Mouse (Mus musculus): ENCODE data around the gene Prrg3. TPM values are rescaled to one million over a fixed set of nuclear protein-coding genes. Genes with fewer than 3 reads are reported as not detected.
"Not testable (repeated sequence)": the region's sequence is repeated elsewhere in the genome, so short reads cannot be mapped to it uniquely, and the experiment has no call there.

The Prrg3 gene
- total RNA-seq (2017) = not detected in 3 replicates

DNA sequence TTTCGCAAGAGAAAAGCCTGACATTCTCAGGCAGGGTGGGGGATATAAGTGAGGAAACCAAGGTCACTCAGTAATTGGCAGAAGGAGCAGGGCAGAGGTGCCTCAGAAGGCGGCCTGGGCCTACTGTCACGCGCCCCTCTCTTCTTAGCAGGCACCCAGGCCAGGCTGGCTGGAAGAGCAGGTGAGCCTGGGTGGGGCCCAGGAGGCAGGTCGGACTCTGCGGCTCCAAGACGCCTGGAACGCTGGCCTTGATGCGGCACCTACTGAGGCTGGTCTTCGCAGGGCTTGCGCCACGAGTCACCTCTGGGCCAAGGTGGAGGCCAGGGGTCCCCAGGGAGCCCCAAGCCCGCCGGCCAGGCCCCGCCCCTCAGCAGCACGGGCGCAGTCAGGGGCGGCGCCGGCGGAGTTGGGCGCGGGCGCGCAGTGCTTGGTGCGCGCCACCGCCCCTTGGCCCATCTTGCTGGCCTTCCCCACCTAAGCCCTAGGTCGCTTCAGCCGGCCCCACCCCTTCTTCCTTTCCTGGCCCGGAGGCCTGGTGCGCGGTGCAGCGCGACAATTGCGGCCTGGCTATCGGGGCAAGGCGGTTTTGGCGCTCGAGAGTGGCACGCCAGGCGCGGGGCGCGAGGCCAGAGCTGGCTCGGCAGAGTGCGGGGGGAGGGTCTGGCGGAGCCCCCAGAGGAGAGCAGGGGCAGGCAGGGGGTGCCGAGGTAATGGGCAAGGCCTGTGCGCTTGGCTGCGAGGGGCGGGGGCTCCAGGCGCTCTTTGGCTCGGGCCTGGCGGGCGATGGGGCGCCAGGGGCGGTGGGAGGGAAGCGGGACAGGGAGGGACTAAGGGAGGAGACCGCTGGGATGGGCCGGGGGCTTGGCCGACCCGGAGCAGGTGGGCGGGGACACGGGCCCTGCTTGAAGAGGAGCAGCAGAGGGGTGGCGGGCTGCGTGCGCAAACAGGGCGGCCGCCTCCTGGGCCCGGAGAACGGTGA lies at the start of gene Prrg3:
TSS of gene Prrg3 (plus strand) at position 552 of the 979 bp plus-strand sequence.
- ATAC-seq (replicated peaks; ENCODE audit: insufficient number of reproducible peaks, low FRiP score, low TSS enrichment, poor library complexity, severe bottlenecking) = no peak

DNA sequence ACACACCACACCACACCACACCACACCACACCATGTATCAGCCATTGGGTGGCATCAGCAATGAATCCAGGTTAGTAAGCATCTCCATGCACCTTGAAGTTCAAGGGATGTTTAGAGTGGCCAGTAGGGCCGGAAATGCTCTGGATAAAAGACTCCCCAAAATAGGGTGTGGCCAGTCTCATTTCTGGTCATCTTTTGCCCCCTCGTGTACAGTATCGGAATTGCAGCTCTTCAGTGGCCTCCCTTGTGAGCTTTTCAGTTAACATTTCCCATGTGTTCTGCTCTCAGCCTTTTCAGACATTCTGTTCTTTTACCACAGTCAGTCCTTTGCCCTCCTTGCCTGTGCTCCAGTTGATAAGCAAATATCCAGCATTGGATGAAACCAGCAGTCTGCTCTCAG lies 15.8 kb upstream of the Prrg3 start:
- no peak for ATAC-seq (replicated peaks; ENCODE audit: insufficient number of reproducible peaks, low FRiP score, low TSS enrichment, poor library complexity, severe bottlenecking)

DNA sequence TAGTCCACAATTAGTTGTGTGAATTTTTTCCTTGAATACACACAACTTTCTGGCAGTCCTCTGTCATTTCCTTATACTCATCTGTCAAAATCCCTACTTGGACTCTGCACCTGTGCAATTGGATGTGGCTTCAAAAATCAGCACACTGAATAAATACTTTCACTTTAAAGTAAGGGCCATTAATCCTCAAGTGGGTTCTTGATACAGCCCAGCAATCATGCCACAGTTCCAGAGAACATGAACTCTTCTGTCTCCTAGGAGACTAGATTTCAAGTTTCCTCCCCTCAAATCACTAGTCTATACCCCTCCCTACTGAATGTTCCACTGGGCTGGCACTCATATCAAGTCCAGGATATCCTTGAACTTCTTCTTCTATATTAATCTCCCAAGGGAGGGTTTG lies 4.1 kb upstream of the Prrg3 start:
- no peak for ATAC-seq (replicated peaks; ENCODE audit: insufficient number of reproducible peaks, low FRiP score, low TSS enrichment, poor library complexity, severe bottlenecking)

DNA sequence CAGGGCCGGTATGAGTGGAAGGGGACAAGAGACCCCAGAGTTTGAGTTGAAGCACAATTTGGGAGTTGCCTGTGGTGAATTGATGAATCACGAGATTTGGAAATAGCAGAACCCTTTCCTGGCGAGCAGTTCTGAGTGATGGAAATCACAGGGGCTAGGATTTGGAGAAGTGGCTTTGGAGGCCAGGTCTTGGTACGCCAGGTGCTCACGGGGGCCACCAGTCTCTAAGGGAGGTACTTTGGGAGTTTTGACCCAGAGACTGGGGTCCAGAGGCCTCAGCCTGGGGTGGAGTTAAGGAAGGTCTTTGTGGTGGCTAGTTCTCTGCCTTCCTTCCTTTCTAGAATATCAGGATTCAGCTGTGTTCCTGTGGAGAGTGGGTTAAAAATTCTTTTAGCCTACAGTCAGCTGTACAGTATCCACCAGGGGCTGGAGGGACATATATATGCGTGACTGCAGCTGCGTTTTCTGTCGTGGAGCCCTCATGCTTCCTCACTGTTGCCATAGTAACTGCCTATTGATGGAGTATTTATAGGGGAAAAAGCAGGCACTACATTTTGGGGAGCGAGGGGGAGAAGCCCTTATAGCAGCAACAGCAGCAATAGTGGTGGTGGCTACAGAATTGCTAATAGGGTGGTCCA lies 970 bp downstream of the Prrg3 start:
- no peak for ATAC-seq (replicated peaks; ENCODE audit: insufficient number of reproducible peaks, low FRiP score, low TSS enrichment, poor library complexity, severe bottlenecking)

DNA sequence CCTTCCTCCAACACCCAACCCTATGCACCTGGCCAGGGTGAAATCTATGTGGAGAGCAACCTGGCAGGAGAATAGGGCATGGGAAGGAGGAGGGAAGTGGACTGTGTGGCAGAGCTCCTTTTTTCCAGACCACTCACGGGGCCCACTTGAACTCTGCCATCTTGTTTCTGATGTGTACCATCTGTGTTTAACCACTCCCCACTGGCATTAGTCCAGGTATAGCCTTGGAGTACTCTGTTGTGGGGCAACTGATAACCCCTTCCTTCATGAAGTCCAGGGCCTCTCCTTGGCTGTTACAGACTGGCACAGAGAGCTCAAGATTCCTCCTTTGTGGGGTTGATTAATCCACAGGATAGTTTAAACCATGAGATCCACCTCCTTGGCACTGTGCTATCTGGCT lies 5.8 kb downstream of the Prrg3 start:
- ATAC-seq (replicated peaks; ENCODE audit: insufficient number of reproducible peaks, low FRiP score, low TSS enrichment, poor library complexity, severe bottlenecking) = no peak

DNA sequence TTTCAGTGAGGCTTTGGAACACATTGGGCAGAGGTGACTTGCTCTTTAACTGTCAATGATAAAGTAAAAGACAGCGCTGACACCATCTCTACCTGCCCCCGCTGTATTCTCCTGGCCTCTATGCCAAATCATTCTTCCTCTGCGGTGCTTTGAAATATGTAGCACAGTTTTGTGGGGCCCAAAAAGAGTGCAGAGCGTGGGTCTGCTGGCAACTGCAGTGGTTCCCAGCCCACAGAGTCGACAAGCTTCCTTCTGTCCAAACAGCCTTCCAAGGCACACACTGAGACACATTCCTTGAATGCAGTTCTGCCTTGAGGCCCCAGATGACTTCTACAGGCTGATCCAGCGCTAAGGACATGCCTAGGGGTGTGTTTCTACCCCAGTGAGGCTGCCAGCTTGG lies 6.4 kb downstream of the Prrg3 start:
- ATAC-seq (replicated peaks; ENCODE audit: insufficient number of reproducible peaks, low FRiP score, low TSS enrichment, poor library complexity, severe bottlenecking) = no peak

DNA sequence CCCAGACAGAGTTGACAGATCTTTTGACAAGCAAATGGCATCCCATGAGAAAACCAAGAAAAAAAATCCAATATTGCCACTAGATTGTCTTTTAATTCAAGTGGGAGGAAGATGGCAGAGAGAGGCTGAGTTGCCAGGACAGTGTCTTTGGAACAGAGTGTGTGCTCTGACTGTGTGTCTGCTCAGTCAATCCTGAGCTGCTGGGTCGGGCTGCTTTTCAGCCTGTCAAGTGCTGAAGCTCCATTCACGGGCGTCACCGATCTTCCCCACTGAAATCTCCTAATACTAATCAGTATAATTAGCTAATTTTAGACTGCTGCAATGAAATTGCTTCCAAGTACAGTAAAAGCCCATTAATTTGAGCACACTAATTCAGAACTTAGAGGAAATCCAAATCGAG lies 8.9 kb downstream of the Prrg3 start:
- ATAC-seq (replicated peaks; ENCODE audit: insufficient number of reproducible peaks, low FRiP score, low TSS enrichment, poor library complexity, severe bottlenecking) = no peak

DNA sequence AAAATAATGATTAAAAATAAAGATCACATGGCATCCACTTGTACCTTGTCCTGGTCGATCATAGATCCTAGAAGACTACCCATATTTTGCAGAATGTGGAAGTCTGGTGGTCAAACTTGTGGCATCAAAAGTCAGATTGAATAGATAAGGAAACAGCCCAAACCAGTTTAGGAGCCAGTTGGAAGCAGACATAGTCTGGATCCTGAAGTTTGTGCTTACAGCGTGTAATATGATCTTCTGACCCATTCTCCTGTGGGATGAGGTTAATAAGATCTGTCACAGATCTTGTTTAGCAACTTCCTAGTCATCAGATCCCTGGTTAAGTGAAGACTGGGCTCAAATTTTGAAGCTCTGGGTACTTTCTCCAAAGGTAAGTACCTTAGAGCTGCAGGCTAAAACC lies 10.3 kb downstream of the Prrg3 start, which contains the start of gene Fate1:
TSS of gene Fate1 (plus strand) at position 301 of the 400 bp plus-strand sequence.
- no peak for ATAC-seq (replicated peaks; ENCODE audit: insufficient number of reproducible peaks, low FRiP score, low TSS enrichment, poor library complexity, severe bottlenecking)

DNA sequence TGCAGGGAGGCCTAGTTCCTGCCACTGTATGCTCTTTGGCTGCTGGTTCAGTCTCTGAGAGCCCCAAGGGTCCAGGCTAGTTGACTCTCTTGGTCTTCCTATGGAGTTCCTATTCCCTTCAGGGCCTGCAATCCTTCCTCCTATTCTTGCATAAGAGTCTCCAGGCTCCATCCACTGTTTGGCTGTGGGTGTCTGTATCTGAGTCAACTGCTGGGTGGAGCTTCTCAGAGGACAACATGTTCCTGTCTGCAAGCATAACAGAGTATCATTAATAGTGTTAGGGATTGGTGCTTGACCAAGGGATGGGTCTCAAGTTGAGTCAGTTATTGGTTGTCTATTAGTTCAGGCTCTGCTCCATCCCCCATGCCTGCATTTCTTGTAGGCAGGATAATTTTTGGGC lies 15.3 kb downstream of the Prrg3 start:
- ATAC-seq (replicated peaks; ENCODE audit: insufficient number of reproducible peaks, low FRiP score, low TSS enrichment, poor library complexity, severe bottlenecking) = not testable (repeated sequence)

DNA sequence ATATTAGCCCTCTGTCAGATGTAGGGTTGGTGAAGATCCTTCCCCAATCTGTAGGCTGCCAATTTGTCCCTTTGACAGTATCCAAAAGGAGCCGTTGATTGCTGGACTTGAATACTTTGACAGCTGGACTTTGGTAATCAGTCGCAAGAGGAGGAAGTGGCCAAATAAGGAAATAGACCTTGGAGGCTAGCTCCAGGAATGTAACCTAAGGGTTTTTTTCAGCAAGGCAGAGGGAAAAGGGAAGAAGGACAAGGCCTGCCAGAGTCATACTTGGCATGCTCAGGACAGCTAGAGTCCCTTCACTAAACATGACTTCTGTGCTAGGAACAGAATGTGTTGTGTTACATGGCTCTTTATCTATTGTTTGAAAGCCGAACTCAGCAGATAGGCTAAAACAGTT lies 18.0 kb downstream of the Prrg3 start:
- no peak for ATAC-seq (replicated peaks; ENCODE audit: insufficient number of reproducible peaks, low FRiP score, low TSS enrichment, poor library complexity, severe bottlenecking)

DNA sequence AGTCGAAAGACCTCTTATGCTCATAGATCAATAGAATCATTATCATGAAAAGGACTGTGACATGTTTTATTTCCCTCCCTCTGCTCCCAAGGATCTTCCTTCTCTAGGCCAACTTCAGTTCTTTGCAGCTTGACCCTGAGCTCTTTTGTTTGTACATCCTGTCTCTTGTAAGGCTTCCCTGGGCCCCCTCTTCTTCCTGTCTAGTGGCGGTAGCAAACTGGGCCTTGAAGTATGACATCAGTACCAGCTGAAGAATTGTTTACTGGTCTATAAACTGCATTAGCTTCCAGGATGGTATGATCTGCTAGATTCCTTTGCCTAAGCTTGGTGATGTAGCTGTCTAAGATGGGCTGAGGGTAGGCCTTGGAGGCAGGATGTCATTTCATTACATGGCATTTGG lies 18.9 kb downstream of the Prrg3 start:
- ATAC-seq (replicated peaks; ENCODE audit: insufficient number of reproducible peaks, low FRiP score, low TSS enrichment, poor library complexity, severe bottlenecking) = no peak

DNA sequence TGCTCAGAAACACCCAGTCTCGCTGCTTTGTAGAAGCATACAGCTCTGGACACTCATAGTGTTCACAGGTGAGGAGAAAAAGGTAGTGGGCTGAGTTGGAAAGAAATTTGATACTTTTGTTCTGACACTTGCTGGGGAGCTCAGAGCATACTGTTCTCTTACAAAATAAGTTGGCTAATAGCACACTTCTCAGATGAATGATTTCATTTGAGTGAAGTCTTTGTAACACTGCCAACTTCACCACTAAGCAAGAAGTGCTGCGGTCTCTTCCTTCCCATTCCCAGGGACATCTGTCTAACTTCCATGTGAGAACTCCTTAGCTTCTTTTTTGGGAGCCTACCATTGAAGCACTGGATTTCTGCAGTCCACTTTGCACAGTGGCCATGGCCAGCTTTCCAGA lies 20.8 kb downstream of the Prrg3 start:
- no peak for ATAC-seq (replicated peaks; ENCODE audit: insufficient number of reproducible peaks, low FRiP score, low TSS enrichment, poor library complexity, severe bottlenecking)

DNA sequence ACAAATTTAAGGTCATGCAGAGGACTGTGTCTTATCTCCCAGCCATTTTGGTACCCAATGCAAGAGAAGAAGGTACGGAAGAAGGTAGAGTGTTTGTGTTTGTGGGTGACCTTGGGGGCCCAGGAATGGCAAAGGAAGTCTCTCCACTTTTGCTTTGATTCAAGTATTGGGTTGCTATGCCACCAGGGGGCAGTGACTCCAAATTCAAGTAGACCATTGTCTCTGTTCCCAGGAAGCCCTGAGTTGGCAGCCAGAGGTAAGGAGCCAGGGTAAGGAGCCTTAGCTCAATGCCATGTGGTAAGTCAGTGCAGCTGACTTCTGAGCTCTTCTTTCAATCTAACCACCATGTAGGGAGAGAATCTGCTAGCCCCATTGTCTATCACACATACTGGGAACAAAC lies 21.4 kb downstream of the Prrg3 start:
- no peak for ATAC-seq (replicated peaks; ENCODE audit: insufficient number of reproducible peaks, low FRiP score, low TSS enrichment, poor library complexity, severe bottlenecking)

DNA sequence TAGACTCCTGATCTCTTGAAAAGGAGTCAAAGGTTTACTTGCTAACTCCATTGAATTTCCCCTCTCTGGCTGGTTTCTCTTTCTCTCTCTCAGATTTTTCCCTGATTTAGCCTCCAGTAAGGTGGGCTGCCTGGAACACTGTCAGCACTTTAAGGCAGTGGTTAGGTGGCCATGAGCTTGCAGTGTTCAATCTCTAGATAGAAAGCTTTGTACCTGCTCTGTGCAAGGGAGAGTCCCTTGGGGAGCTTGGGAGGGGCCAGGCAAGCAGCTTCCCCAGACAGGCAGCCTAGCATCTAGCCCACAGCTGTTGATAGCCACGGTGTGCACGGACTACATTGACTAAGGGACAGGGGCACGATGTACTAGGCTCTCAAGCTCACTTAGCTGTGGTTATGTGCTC lies 29.1 kb downstream of the Prrg3 start, which contains the start of gene Cnga2:
TSS of gene Cnga2 (plus strand) at position 301 of the 400 bp plus-strand sequence.
- no peak for ATAC-seq (replicated peaks; ENCODE audit: insufficient number of reproducible peaks, low FRiP score, low TSS enrichment, poor library complexity, severe bottlenecking)

DNA sequence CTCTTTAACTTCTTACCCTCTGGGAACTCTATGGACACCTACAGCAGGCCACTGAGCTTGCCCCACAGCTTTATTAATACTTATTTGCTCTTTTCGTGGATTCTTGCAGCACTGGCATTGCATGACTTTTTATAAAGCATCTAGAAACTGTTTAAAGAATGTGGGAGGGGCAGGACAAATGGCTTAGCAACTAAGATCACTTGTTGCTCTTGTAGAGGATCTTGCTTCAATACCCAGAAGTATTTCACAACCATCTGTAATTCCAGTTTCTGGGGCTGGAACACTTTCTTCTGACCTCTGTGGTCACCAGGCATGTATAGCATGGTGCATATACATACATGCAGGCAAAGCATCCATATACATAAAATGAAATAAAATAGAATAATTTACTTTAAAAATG lies 33.5 kb downstream of the Prrg3 start:
- no peak for ATAC-seq (replicated peaks; ENCODE audit: insufficient number of reproducible peaks, low FRiP score, low TSS enrichment, poor library complexity, severe bottlenecking)

DNA sequence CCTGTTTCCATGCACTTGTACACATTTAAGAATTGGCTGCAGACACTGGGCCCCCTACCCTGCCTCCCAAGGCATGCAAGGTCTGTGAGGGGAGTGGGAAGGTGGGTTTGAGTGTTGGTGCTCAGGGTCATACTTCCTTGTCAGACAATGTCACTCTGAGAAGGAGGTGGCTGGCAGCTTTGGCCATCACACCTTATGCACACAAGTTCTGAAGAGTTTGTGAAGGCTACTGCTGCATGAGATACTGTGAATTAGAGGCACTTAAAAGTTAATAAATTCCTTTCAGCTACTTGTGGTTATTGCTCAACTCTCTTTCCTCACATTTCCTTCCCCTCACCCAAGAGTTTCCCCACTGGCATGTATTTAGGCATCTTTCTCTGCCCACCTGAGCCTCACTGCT lies 47.5 kb downstream of the Prrg3 start:
- ATAC-seq (replicated peaks; ENCODE audit: insufficient number of reproducible peaks, low FRiP score, low TSS enrichment, poor library complexity, severe bottlenecking) = no peak

DNA sequence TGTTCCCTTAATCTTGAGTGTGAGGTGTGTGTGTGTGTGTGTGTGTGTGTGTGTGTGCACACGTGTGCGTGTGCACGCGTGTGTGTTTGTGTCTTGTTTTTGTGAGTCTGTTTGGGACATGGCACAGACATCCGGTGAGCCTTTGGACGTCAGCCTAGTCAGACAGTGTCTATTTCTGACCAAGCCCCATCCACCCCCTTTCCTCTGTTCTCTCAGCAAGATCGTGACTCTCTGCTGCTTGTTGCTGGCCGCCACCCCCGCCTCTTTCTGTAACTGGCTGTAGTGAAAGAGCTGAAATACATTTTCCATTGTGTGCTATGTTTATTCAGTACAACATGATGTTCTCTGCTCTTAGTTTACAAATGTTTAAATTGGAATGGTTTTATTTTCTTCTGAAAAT lies 49.8 kb downstream of the Prrg3 start:
- no peak for ATAC-seq (replicated peaks; ENCODE audit: insufficient number of reproducible peaks, low FRiP score, low TSS enrichment, poor library complexity, severe bottlenecking)

DNA sequence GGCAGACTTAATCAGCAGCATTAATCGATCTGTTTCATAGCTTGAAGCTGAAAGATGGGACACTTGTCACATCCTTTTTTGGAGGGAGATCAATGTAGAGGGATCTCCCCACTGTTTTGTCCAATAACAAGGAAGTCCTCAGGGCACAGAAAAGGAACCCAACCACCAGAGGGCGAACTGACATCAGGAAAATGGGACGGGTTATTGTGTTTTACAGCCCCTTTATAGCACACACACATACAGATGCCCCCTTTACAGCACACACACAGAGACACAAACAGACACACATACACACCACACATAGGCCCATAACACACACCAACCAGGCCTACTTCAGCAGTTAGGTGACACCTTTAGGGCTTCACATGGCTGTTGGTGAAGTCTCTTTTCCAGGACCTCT lies 50.4 kb downstream of the Prrg3 start:
- no peak for ATAC-seq (replicated peaks; ENCODE audit: insufficient number of reproducible peaks, low FRiP score, low TSS enrichment, poor library complexity, severe bottlenecking)

DNA sequence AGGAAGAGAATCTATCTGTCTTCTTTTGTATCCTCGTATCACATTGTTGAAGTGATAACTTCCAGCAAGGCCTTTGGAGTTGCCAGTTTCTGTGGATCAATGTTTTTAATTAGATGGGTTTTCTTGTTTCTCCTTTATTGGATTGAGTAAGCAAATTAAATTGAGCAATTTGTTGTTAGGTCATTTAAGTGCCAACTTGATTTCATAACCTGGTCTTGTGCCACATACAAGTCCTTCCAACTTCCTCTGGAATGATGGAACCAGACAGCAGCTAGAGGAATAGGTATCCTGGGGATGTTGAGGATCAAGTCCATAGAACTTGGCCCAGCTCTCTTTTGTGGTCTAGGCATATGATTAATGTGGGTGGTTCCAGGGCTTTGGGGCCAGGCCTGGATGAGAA lies 59.8 kb downstream of the Prrg3 start:
- no peak for ATAC-seq (replicated peaks; ENCODE audit: insufficient number of reproducible peaks, low FRiP score, low TSS enrichment, poor library complexity, severe bottlenecking)

Measured in monocyte, adult 5-6 weeks (primary cell).